Comparison of ENCODE assay signal across 8 mouse cellular contexts in the genomic region with DNA sequence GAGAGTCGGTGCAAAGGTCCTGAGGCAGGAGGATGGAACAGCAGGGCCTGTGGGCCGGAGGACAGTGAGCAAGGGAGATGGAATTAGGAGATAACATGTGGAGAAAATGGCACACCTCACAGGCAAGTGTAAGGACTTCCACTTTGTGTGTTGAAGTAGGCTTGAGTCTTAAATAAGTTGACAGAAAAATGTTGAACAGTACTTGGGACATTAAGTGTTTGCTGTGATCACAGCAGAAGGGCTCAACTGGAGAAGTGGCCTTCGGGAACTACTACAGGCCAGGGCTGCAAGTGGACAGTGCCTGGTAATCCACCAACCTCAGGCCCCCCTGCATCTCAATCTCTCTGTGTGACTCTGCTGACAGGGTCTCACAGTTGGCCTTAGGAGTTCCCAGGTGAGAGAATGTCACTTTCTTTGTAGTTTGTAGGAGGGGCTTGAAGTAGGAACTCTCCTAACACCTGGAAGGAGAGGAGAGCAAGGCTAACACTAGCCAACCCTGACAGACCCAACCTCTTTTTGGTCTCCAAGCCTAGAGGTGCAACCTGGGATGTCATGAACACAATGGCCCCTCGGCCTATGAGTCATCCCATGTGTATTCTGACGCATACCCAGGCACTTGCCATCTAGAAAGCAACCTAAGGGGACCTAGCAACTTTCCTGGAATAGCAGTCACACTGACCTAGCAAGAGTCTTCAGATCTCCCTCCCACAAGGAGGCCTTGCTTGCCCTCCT. TPM values are rescaled to one million over a fixed set of nuclear protein-coding genes. Genes with fewer than 3 reads are reported as not detected.
DNase-seq lines count a peak whose midpoint lies in the region; ATAC-seq and TF ChIP-seq lines count a peak whose summit lies in the region.

No protein-coding gene starts in this region.

- H3K27ac ChIP-seq in layer of hippocampus, adult 2 months = peak overlapping the region; percentile 88
- H3K27ac ChIP-seq in forebrain, embryonic 12.5 days = peak overlapping the region; percentile 93
- H3K27ac ChIP-seq in liver, embryonic 14.5 days = no peak overlapping the region
- H3K27ac ChIP-seq in small intestine, adult 2 months (ENCODE audit: insufficient read depth, low read depth, low read length) = peak overlapping the region; percentile 93

- H3K9ac ChIP-seq in forebrain, embryonic 12.5 days = no peak overlapping the region
- H3K9ac ChIP-seq in liver, embryonic 14.5 days (replicated peaks) = no peak overlapping the region; the same call in 1 of the 2 replicates

- H3K36me3 ChIP-seq in forebrain, embryonic 12.5 days (replicated peaks) = peaks cover 48% of the 10 kb centered on the region
- H3K36me3 ChIP-seq in liver, embryonic 14.5 days (replicated peaks; ENCODE audit: control insufficient read depth, insufficient read depth, low read depth) = no peaks in the 10 kb centered on the region
- peaks cover 28% of the 10 kb centered on the region for H3K36me3 ChIP-seq in small intestine, adult 2 months (ENCODE audit: control insufficient read depth, insufficient read depth, low read length)

- TF ChIP-seq POLR2A in small intestine, adult 2 months (IDR thresholded peaks at IDR 0.05; ENCODE audit: low read depth, low read length) = no peak

- no peak for TF ChIP-seq EP300 in liver, embryonic 14.5 days (IDR thresholded peaks at IDR 0.05; ENCODE audit: low read depth)

- H3K4me2 ChIP-seq in forebrain, embryonic 12.5 days = peak overlapping the region; percentile 50
- peak overlapping the region; percentile 56 for H3K4me2 ChIP-seq in liver, embryonic 14.5 days (ENCODE audit: low read depth)

- 63% methylated on average over 5 of the region's 5 CpGs for WGBS in forebrain, embryonic 12.5 days
- WGBS in liver, embryonic 14.5 days (ENCODE audit: insufficient replicate concordance) = 41% methylated on average over 5 of the region's 5 CpGs
- WGBS in small intestine, adult 2 months = 39% methylated on average over 5 of the region's 5 CpGs

- ATAC-seq in forebrain, embryonic 12.5 days (ENCODE audit: low FRiP score) = no peak; the same call in 1 of the 2 replicates
- no peak; the same call in 1 of the 2 replicates for ATAC-seq in liver, embryonic 14.5 days (ENCODE audit: insufficient read depth)

- peaks cover 35% of the 10 kb centered on the region for H3K4me1 ChIP-seq in forebrain, embryonic 12.5 days
- H3K4me1 ChIP-seq in liver, embryonic 14.5 days (replicated peaks; ENCODE audit: control insufficient read depth in 2 of 2, insufficient read depth in 2 of 2, low read length in 1 of 2) = peaks cover 6 to 11% of the 10 kb centered on the region in 2 experiments
- peaks cover 34% of the 10 kb centered on the region for H3K4me1 ChIP-seq in small intestine, adult 2 months (ENCODE audit: control insufficient read depth, insufficient read depth, insufficient read length, low read length)

- no peaks in the 10 kb centered on the region for H3K9me3 ChIP-seq in forebrain, embryonic 12.5 days
- no peaks in the 10 kb centered on the region for H3K9me3 ChIP-seq in liver, embryonic 14.5 days (ENCODE audit: control insufficient read depth, low read length)

- no peaks in the 10 kb centered on the region for H3K27me3 ChIP-seq in forebrain, embryonic 12.5 days
- peaks cover 15% of the 10 kb centered on the region for H3K27me3 ChIP-seq in liver, embryonic 14.5 days (ENCODE audit: control insufficient read depth, insufficient read depth, low read length)
- no peaks in the 10 kb centered on the region for H3K27me3 ChIP-seq in small intestine, adult 2 months (ENCODE audit: control insufficient read depth, insufficient read depth, low read length)

- DNase-seq in layer of hippocampus, adult 2 months (ENCODE audit: low spot score in 2 of 2) = no peak
- DNase-seq in layer of hippocampus, adult 9-11 months = no peak
- DNase-seq in liver, embryonic 14.5 days (ENCODE audit: low read depth in 3 of 3, low spot score in 3 of 3) = no peak
- DNase-seq in urinary bladder, postnatal 4 days (ENCODE audit: low spot score in 2 of 2) = no peak
- no peak for DNase-seq in spleen, postnatal 4 days (ENCODE audit: low spot score in 2 of 2)
- DNase-seq in adrenal gland, adult (ENCODE audit: inconsistent age in 2 of 2, low spot score in 1 of 2) = no peak

- peak overlapping the region; percentile 34 for H3K4me3 ChIP-seq in layer of hippocampus, adult 2 months
- peak overlapping the region; percentile 23 for H3K4me3 ChIP-seq in forebrain, embryonic 12.5 days (replicated peaks)
- H3K4me3 ChIP-seq in liver, embryonic 14.5 days (ENCODE audit: insufficient read depth in 1 of 2, low read depth in 2 of 2, low read length in 2 of 2) = 0 out of 4 replicates have a peak overlapping the region, but pooled peaks of 1 of the 2 experiments have one; percentile 2
- peak overlapping the region; percentile 48 for H3K4me3 ChIP-seq in small intestine, adult 2 months (ENCODE audit: low read depth, low read length)

- no peak for TF ChIP-seq CTCF in layer of hippocampus, adult 2 months (conservative IDR thresholded peaks at IDR 0.05)
- no peak for TF ChIP-seq CTCF in liver, embryonic 14.5 days (IDR thresholded peaks at IDR 0.05; ENCODE audit: low read depth)
- TF ChIP-seq CTCF in small intestine, adult 2 months (IDR thresholded peaks at IDR 0.05; ENCODE audit: extremely low read depth, insufficient read length, insufficient replicate concordance, low read depth, low read length) = no peak; the same call in 1 of the 2 replicates

RNA-seq across cellular contexts. Expression of a gene that starts 6.1 kb away (rescaled TPM):
- total RNA-seq in layer of hippocampus, adult 2 months (2021) = 10 to 100 TPM; 45.8 to 49.1 TPM
- 21.7 TPM in 2 replicates for polyA plus RNA-seq in forebrain, embryonic 12.5 days (2016; fragmentation: Nextera tagmentation; extraction: Ambion mirVana)
- 0.03 and 0.08 TPM in 2 replicates for polyA plus RNA-seq in liver, embryonic 14.5 days (2012; rRNA removed)
- 0.22 TPM in 1 of 2 replicates, not detected in the other for polyA plus RNA-seq in liver, embryonic 14.5 days (2014; fragmentation: Nextera tagmentation; extraction: Ambion mirVana)
- polyA plus RNA-seq in small intestine, adult 2 months (2012; rRNA removed) = 23.8 and 28.0 TPM in 2 replicates

RNA-seq across cellular contexts. Expression of a gene that starts 40.6 kb away (rescaled TPM):
- 10 to 100 TPM; 31.8 to 32.4 TPM for total RNA-seq in layer of hippocampus, adult 2 months (2021)
- polyA plus RNA-seq in forebrain, embryonic 12.5 days (2016; fragmentation: Nextera tagmentation; extraction: Ambion mirVana) = 84.0 and 84.3 TPM in 2 replicates
- polyA plus RNA-seq in liver, embryonic 14.5 days (2012; rRNA removed) = 0.37 and 0.53 TPM in 2 replicates
- 0.44 and 0.52 TPM in 2 replicates for polyA plus RNA-seq in liver, embryonic 14.5 days (2014; fragmentation: Nextera tagmentation; extraction: Ambion mirVana)
- polyA plus RNA-seq in small intestine, adult 2 months (2012; rRNA removed) = 3.0 and 7.1 TPM in 2 replicates

Comparison
In these comparisons a context has a peak if more than half of its experiments do, and no peak if none do; other contexts are left out.
1. RNA of a gene that starts 6.1 kb away (polyA plus RNA-seq): 23.8 to 28.0 TPM in small intestine, adult 2 months and 21.7 TPM in forebrain, embryonic 12.5 days; 0.03 to 0.22 TPM in liver, embryonic 14.5 days; every median in the first group is over 10 times any median in the second.
2. RNA of a gene that starts 40.6 kb away (polyA plus RNA-seq): 84.0 to 84.3 TPM in forebrain, embryonic 12.5 days; 3.0 to 7.1 TPM in small intestine, adult 2 months and 0.37 to 0.53 TPM in liver, embryonic 14.5 days; every median in the first group is over 10 times any median in the second.